Mouse (Mus musculus) adrenal gland, postnatal 25 days (tissue): ENCODE measurements at regions not wholly inside any gene's neighbourhood (a gene's known extent, or its start where the extent isn't known, plus 50 kb on each side); places are given as distances from the start of the nearest gene placed in this dataset.

Experiments
- DNase-seq: peaks from one replicate; pipeline ENCODE4 v3.0.0; 2021; ENCODE audit warnings: mixed read lengths

DNA sequence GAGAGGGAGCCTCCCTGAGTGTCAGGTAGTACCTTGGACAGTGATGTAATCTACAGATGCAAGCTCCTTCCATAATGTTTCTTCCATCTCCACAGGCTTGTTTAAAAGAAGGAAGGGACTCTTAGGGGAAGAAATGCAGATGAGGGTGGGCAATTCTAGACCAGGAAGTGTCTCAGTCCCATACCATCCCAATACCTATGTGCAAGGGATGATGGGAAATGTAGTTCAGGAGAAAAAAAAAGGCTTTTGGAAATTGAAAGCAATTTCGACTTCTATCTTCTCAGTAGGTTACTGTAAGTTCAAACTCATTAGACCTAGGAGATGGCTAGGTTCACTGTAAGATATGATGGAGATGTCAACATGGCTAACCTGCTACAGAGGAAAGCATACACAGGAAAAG lies 68.3 kb downstream of the Cd83 start:
- DNase-seq = no peak

GRCm38 (mm10) chr13:43854973-43855372 lies 70.4 kb downstream of the Cd83 start:
- no peak for DNase-seq

DNA sequence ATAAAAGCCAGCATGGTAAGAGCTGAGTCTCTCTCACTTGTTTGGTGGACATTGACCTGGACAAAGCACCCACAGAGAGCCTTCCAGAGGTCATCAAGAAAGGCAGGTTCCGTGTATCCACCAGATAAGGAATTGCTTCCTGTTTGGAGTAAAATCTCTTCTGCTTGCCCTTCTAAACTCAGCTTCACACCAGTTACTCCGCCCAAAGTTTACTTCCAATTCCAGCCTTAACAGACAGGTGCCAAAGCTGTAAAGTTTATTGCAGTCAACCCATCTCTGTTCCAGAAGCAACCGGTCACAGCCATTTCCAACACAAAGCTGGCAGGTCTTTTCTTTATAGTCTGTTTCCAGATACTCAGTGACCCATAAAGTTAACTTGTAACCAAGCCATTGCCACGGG lies 76.4 kb downstream of the Cd83 start:
- DNase-seq = no peak

- DNase-seq = no peak
Observed at GRCm38 (mm10) chr13:43861424-43861823, 76.8 kb downstream of the Cd83 start.

DNA sequence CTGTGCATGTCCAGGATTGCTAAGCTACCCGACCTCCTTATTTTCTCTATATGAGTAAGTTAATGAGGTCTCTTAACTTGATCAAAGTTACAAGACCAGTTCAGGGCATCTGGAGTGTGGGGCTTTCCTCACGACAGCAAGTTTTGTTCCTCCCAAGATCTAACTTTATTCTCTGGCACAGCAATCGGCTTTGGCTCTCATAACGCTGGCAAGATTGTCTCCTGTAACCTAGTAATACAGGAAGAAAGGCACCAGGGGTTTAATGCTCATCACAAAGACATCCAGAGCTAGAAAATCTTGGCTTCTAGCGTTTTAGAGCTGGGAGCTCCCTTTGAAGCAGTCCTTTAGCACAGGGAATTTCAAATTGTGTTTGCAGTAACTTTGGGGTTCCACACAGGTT lies 77.5 kb downstream of the Cd83 start:
- DNase-seq = no peak

GRCm38 (mm10) chr13:43862586-43862985 lies 78.0 kb downstream of the Cd83 start:
- DNase-seq = no peak

- no peak for DNase-seq
Observed at GRCm38 (mm10) chr13:43863581-43864100, 79.1 kb downstream of the Cd83 start.

DNA sequence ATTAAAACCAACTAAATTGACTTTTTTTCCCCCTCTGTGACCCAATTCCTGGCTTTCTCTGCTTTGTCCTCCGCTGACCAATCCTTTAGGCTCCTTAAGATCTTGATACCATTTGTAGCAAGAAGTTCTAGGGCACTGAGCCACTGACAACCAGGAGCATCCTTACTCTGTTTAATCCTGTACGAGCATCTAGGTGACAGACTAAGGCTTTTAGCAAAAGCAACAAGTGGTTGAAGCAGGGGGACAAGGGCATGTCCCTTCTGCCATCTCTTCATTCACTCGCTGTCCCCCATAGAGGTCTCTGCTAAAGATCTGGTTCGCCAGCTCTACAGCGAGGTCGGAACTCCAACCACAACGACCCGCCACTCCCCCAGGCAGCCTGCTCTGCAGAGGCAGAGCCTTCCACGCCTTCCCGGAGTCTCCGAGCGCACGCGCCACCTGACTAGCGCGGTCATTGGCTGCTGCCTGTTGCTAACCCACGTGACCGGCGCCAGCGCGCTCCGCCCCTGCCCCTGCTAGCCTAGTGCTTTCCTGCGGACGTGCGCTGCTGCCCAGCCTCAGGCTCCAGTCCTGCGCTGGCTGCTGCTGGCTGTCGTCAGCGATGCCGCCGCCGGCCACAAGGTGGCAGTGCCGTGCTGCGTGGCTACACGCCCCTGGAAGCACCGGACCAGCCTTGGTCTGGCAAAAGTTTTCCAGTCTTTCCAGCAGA lies 79.7 kb downstream of the Cd83 start:
- peak; percentile 100 for DNase-seq

DNA sequence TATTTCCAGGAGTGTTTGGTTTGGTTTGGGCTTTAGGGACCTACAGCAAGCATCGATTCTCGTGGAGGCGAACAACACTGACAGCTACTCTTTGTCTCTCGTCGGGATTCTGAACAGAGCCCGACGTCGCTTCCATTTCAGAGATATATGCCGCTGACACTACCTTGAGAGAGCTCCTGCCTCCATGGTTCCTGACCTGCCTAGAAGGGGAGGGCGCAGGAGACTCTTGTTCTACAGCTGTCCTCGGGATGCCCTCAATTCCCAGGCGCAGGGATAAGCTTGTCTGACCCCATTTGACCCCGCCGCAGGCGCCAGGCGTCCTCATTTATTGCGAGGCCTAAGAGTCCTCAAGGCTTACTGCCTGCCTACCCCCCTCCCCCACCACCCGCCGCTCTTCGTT lies 80.5 kb downstream of the Cd83 start:
- peak; percentile 14 for DNase-seq

- no peak for DNase-seq
Observed at GRCm38 (mm10) chr13:43875895-43876294, 91.3 kb downstream of the Cd83 start.

- no peak for DNase-seq
Observed at GRCm38 (mm10) chr13:43887284-43887683, 102.7 kb downstream of the Cd83 start.

GRCm38 (mm10) chr13:43891928-43892327 lies 107.4 kb downstream of the Cd83 start:
- DNase-seq = no peak

GRCm38 (mm10) chr13:43895990-43896389 lies 111.4 kb downstream of the Cd83 start:
- no peak for DNase-seq

- DNase-seq = no peak
Observed at GRCm38 (mm10) chr13:43897046-43897445, 112.5 kb downstream of the Cd83 start.

DNA sequence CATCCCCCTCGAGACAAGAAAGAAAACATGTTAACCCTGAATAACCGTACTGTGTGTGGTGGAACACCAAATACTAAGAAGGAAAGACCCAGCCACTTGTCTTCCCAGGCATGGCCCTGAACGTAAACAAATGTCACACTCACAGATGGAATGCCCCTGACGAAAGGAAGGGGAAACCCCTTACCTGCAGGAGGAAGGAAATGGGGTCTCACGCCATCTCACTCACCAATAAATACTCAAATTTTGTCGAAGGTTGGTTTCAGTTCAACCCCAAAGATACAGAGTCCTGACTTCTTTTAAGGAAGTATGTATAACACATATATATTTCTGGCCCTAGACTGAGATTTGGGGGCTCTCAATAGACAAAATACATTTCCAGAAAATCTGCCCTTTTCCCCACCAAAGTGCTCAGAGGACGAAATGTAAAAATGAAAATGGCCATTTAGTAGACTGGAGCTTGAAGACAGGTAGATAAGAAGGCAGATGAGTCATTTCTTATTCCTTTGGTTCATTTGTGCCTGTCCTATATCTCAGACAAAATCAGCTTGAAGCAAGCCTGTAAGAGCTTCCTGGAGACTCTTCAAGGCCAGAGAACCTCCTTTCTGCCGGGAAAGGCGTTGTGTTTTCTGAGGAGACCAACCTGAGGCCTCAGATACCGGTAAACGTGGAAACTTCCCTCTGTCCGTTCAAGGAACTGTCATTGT lies 114.1 kb downstream of the Cd83 start:
- no peak for DNase-seq

DNA sequence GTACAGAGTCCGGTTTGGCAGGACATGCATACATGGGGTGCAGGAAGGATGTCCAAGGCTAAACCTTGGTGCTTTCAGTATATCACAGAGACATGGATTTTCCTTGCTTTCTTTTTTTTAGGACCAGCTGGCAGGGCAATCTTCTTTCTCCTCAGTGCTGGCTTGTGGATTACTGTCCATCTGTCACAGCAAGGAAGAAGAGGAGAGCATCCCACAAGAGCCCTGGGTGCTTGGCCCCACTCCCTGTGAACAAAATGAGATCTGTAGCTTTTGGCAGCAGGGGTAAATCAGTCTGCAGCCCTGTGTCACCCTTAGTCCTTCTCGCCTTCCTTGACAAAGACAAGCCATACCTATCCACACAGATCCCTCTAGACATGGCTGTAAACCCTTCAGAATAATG lies 115.5 kb downstream of the Cd83 start:
- no peak for DNase-seq

GRCm38 (mm10) chr13:43900758-43901157 lies 116.2 kb downstream of the Cd83 start:
- DNase-seq = no peak

GRCm38 (mm10) chr13:43903391-43903790 lies 118.8 kb downstream of the Cd83 start:
- DNase-seq = peak; percentile 78

DNA sequence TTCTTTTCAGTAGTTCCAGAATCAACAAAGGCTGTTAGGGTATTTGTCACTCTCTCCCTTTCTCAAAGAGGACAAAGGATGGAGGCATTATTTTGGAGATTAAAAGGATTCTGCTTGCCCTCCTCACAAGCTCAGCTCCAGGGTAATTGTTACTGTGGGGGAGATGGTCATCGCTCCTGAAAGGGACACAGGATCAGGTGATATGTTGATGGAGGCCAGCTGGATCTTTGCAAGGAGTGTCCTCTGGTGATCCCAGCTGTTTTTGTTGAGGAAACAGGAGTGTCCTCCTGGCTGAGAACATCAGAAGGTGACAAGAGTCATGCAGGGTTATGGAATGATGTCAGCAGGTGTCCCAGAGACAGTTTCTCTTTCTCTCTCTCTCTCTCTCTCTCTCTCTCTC lies 119.7 kb downstream of the Cd83 start:
- no peak for DNase-seq

GRCm38 (mm10) chr13:43906241-43906640 lies 121.7 kb downstream of the Cd83 start:
- no peak for DNase-seq

DNA sequence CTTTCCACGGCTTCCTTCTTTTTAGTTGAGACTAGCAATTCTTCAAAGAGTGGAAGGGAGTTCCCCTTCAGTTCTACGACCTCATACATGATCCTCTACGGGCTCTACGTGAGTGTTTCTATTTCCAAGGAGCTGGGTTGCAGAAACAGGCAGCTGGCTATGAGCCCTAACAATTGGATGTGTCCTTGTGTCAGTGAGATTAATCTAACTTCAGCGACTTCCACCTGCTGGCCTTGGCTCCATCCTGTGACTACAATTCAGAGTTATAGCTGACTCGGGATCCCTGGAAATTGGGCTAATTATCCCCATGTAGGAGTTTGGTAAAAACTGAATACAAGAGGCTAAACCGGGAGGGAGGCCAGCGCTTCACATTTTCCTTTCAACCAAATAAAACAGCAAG lies 122.8 kb downstream of the Cd83 start:
- DNase-seq = no peak

DNA sequence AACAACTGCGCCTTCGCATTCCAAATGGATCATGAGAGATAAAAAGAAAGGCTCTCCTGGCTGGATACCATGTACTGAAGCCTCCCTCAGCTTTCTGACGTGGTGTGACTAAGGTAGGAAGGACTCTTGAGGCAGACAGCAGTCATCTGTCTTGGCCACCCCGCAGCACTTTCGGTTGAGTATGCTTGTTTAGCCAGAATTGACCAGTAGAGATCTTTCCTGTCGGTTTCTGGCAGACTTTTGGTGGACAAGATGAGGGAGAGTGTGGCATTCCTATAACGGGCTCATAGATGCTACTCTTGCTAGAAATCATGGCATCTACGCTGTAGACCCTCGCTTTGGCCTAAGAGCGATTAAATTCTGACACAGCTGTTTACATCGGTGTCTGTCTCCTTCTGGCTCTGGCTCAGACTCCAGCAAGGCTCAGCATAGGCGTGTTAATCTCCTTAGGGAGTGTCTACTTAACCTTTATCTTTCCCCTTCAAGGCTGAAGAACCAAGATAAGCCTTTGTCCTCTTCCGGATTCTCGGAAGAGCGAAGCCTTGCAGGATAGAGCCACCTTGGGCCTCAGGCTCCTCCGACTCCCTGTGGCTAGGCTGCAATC lies 123.6 kb downstream of the Cd83 start:
- DNase-seq = no peak

DNA sequence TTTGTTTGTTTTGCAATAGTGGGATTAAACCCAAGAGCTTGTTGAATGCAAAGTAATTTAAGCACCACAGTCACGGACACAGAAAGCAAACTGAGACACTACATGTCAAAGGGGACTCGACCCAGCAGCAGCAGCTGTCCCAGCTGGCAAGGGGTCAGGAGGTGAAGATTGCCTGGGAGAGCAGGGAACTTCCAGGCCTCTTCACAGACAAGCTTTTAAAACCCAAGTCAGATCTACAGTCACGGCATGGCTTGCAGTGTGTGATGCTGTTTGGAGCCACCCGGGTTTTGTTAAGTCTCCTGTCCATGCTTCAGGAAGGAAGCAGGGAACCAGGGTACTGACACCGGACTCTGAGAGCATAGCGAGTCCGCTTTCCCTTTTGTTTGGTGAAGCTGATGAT lies 125.4 kb downstream of the Cd83 start:
- no peak for DNase-seq

DNA sequence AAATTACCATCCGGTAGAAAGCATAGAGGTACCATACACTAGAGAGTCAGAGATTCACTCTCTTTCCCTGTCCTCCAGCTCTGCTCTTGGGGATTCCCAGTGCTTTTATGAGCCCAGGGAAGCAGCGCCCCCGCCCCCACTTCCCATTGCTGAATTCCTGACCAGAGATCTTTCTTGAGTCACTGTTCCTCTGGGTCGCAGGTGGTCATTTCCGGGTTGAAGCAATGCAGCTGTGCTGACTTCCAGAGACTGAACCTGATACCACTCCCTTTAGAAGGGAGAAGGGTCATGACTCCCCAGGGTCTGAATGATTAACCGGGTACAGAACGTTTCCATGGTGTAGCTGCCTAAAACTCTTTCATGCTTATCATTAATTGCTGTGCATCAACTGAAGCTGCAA lies 128.9 kb downstream of the Cd83 start:
- DNase-seq = no peak
